Mouse (Mus musculus) liver, postnatal 0 days (tissue): Measurements from ENCODE around the gene Mcu.

ENCODE experiments used
- CTCF ChIP-seq: sonication (generic); IDR thresholded peaks from 2 replicates; pipeline ENCODE4 v1.5.1; 2016; ENCODE audit warnings: antibody characterized with exemption, low read depth
- EP300 ChIP-seq: IDR thresholded peaks from 2 replicates; pipeline ENCODE4 v1.6.1; 2016; ENCODE audit warnings: antibody characterized with exemption, low read depth, mild to moderate bottlenecking

DNA sequence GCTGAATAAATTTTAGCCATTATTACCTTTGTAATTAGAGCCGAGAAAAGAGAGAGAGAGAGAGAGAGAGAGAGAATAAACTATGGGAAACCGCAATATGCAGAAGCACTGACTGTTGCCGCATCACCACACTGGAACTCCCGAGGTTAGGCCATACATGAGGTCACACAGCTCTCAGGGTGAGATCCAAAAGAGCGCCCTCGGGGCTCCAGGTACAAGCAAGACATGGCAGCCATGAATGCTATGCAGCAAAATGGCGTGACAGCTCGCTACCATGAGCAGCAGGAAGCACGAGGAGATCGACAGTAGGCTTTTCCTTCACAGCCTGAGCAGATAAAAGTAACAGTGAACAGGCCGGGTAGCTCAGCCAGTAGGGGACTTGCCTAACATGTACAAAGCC is 89.2 kb downstream of the Mcu start:
- TF ChIP-seq CTCF (no peak), EP300 (no peak)
